Mouse (Mus musculus) lung, postnatal 14 days (tissue): ENCODE measurements around the gene Zwilch.

ENCODE experiments used
- DNase-seq: peaks from one replicate; pipeline ENCODE4 v3.0.0; 2021

Zwilch gene

DNA sequence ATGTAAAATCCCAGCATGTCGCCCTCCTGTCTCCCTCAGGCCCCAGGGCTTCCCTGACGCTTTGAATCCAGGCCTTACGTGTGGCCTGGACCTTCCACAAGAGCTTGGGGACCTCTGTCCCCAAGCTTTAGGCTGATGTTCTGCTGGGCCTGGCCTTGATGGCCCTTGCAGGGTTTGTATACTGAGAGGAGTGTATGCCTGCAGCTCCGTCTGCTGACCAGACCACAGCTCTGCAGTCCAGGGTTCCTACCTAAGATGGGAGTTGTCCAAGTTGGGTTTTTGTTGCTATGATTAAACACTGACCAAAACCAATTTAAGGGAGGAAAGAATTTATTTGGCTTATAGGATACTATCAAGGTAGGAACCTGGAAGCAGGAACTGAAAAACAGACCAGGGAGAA is 74.6 kb downstream of the Zwilch start:
- no peak for DNase-seq

- DNase-seq, result peak; percentile 82
These were observed 78.8 kb downstream of the Zwilch start for GRCm38 (mm10) chr9:64094083-64094482.

DNA sequence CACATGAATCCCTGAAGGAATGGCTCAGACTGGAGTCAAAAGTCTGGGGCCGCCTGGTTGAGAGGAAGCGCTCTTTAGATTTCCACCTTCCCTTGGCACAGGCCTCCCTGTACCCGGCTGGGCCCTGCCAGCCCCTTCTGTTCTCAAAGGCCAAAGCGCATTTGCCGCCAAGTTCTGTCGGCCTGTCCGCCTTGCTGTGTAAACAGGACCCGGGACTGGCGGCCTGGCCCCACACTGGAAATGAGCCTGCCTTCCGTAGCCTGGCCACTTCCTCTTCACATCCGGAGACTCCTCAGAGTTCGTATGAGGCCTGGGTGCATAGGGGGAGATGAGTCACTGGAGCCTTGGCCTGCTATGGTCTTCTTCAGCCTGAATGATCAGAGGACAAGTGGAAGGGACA is 83.9 kb downstream of the Zwilch start:
- DNase-seq, result peak; percentile 81

DNA sequence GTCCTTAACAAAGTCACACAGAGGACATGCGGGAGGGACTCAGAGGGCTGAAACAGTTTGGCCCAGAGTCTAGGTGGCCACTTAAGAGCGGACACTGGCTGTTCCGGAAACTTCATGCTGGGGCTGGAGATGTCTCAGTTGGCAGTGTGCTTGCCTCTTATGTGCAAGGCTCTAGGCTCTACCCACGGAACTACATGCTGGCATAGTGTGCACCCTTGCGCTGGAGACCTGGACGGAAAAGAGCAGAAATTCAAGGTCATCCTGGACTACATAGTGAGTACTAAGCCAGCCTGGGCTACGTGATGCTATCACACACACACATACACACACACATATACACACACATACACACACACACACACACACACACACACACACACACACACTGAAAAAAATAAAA is 84.6 kb downstream of the Zwilch start:
- no peak for DNase-seq

GRCm38 (mm10) chr9:64087461-64088235 is 85.3 kb downstream of the Zwilch start:
- peak; percentile 82 for DNase-seq
